Mouse (Mus musculus) spleen, adult 2 months (tissue): ENCODE measurements around the gene Gm4214. TPM values are rescaled to one million over a fixed set of nuclear protein-coding genes. Genes with fewer than 3 reads are reported as not detected.
"Not testable (repeated sequence)": the region's sequence is repeated elsewhere in the genome, so short reads cannot be mapped to it uniquely, and the experiment has no call there.

Experiments
- DNase-seq, 2 experiments: peaks; one replicate each; pipeline versions ENCODE4 v3.0.0 to v3.0.0-alpha.2; 2012 to 2021; ENCODE audit warnings: low spot score in 2 of 2, low read depth in 1 of 2
- H3K27ac ChIP-seq: fragments of 200-500 bp; 2 replicates; pipeline ENCODE4 v1.5.1; 2012; ENCODE audit warnings: low read length, inconsistent platforms; ENCODE audit not compliant: insufficient read depth
- H3K27me3 ChIP-seq: fragments of 200-500 bp; 2 replicates; pipeline ENCODE4 v1.6.1; 2012; ENCODE audit warnings: mild to moderate bottlenecking, moderate library complexity, low read length, inconsistent platforms; ENCODE audit not compliant: control insufficient read depth, insufficient read depth
- H3K36me3 ChIP-seq: fragments of 200-500 bp; 2 replicates; pipeline ENCODE4 v1.6.1; 2012; ENCODE audit warnings: mild to moderate bottlenecking, low read length, inconsistent platforms; ENCODE audit not compliant: control insufficient read depth, insufficient read depth
- H3K4me1 ChIP-seq: fragments of 200-500 bp; 2 replicates; pipeline ENCODE4 v1.6.1; 2011; ENCODE audit warnings: inconsistent platforms; ENCODE audit not compliant: control insufficient read depth, insufficient read depth, insufficient read length
- H3K4me3 ChIP-seq: fragments of 200-500 bp; 2 replicates; pipeline ENCODE4 v1.5.1; 2011; ENCODE audit warnings: mild to moderate bottlenecking, inconsistent platforms; ENCODE audit not compliant: insufficient read depth, insufficient read length; ENCODE audit errors: extremely low read depth
- WGBS: fragments of 180-500 bp; shearing (Covaris S2); methylation state at CpG from one replicate; pipeline ENCODE4 v1.1.7; 2018; 5-methylcytosine and 5-hydroxymethylcytosine counted together
- polyA plus RNA-seq: library from polyadenylated mRNA; depleted of rRNA; stranded (reverse); fragments of >200 nt; gene quantifications from 2 replicates; pipeline ENCODE4 v1.2.3, GENCODE M21; 2012; rRNA removed

The Gm4214 gene
- polyA plus RNA-seq = not detected in 2 replicates

GRCm38 (mm10) chr7:22984573-22984972 lies at the start of gene Gm4214:
Gene Gm4214, minus strand, starts transcription at chr7:22984673.
- no CpG with 5 or more reads among the region's 5 CpGs for WGBS

GRCm38 (mm10) chr7:23019823-23020222 lies 35.4 kb upstream of the Gm4214 start, which contains the start of gene Gm4216:
Gene Gm4216, minus strand, starts transcription at chr7:23019923.
- DNase-seq, H3K36me3 ChIP-seq, H3K4me3 ChIP-seq, H3K27ac ChIP-seq, H3K4me1 ChIP-seq, H3K27me3 ChIP-seq: not testable (repeated sequence)
- WGBS = no CpG with 5 or more reads among the region's 3 CpGs

More at GRCm38 (mm10) chr7:22984573-22984972, at the start of gene Gm4214:
- not testable (repeated sequence) for H3K4me1 ChIP-seq, DNase-seq, H3K27me3 ChIP-seq, H3K27ac ChIP-seq, H3K4me3 ChIP-seq, H3K36me3 ChIP-seq

Other genes with a start within 250 kb of the Gm4214 start
- not detected in 2 replicates for gene Vmn1r157, start 223.0 kb downstream of the Gm4214 start, polyA plus RNA-seq
- not detected in 2 replicates for gene Vmn1r158, start 193.9 kb downstream of the Gm4214 start, polyA plus RNA-seq
- not detected in 2 replicates for gene Vmn1r159, start 141.1 kb downstream of the Gm4214 start, polyA plus RNA-seq
- gene Vmn1r160, start 113.4 kb downstream of the Gm4214 start, polyA plus RNA-seq = not detected in 2 replicates
- not detected in 2 replicates for gene Gm4216, start 35.2 kb upstream of the Gm4214 start, polyA plus RNA-seq
- not detected in 2 replicates for gene Vmn1r163, start 70.9 kb upstream of the Gm4214 start, polyA plus RNA-seq
- gene Gm8720, start 82.8 kb upstream of the Gm4214 start, polyA plus RNA-seq = not detected in 2 replicates
- gene Gm10662, start 159.8 kb upstream of the Gm4214 start, polyA plus RNA-seq = not detected in 2 replicates
- gene Vmn1r165, start 232.7 kb upstream of the Gm4214 start, polyA plus RNA-seq = not detected in 2 replicates